Mouse (Mus musculus) heart, embryonic 14.5 days (tissue): ENCODE data around the gene Slc12a7. TPM values are rescaled to one million over a fixed set of nuclear protein-coding genes. Genes with fewer than 3 reads are reported as not detected.
"Not testable (repeated sequence)": the region's sequence is repeated elsewhere in the genome, so short reads cannot be mapped to it uniquely, and the experiment has no call there.

Experiments used
- ATAC-seq: fragments of 200-750 bp; cut with Nextera tagmentation; 2 replicates; pipeline ENCODE4 v1.8.0; 2017; ENCODE audit warnings: low read depth, moderate TSS enrichment; ENCODE audit not compliant: insufficient number of reproducible peaks, insufficient read depth, low FRiP score
- H3K27ac ChIP-seq, 2 experiments: fragments of 200-500 bp in 1 of 2; fragments of 300-500 bp in 1 of 2; sonication (generic) in 1 of 2; replicated peaks in 1 of 2; 2 replicates each; pipeline ENCODE4 v1.5.1; 2012 to 2014; ENCODE audit warnings: low read depth in 2 of 2, low read length in 2 of 2, control low read depth in 1 of 2, mild to moderate bottlenecking in 1 of 2, mixed read lengths in 1 of 2; ENCODE audit not compliant: control insufficient read depth in 1 of 2, insufficient read depth in 1 of 2
- H3K27me3 ChIP-seq: fragments of 300-500 bp; sonication (generic); 2 replicates; pipeline ENCODE4 v1.6.1; 2014; ENCODE audit warnings: mild to moderate bottlenecking, low read length, control low read depth; ENCODE audit not compliant: control insufficient read depth, insufficient read depth
- H3K36me3 ChIP-seq: fragments of 300-500 bp; sonication (generic); 2 replicates; pipeline ENCODE4 v1.6.1; 2014; ENCODE audit warnings: mild to moderate bottlenecking, control low read depth, low read length, mixed read lengths; ENCODE audit not compliant: control insufficient read depth, insufficient read depth
- H3K4me1 ChIP-seq, 2 experiments: fragments of 200-500 bp in 1 of 2; fragments of 300-500 bp in 1 of 2; sonication (generic) in 1 of 2; 2 replicates each; pipeline ENCODE4 v1.6.1; 2012 to 2014; ENCODE audit warnings: low read length in 2 of 2, control low read depth in 1 of 2, mixed read lengths in 1 of 2; ENCODE audit not compliant: control insufficient read depth in 2 of 2, insufficient read depth in 2 of 2
- H3K4me2 ChIP-seq: fragments of 300-500 bp; sonication (generic); 2 replicates; pipeline ENCODE4 v1.6.1; 2014; ENCODE audit warnings: mild to moderate bottlenecking, low read length
- H3K4me3 ChIP-seq, 2 experiments: fragments of 200-500 bp in 1 of 2; fragments of 300-500 bp in 1 of 2; sonication (generic) in 1 of 2; 2 replicates each; pipeline ENCODE4 v1.5.1; 2012 to 2014; ENCODE audit warnings: low read length in 2 of 2, mild to moderate bottlenecking in 2 of 2, control low read depth in 1 of 2, low read depth in 1 of 2, moderate library complexity in 1 of 2; ENCODE audit not compliant: control insufficient read depth in 1 of 2, insufficient read depth in 1 of 2
- H3K9ac ChIP-seq: fragments of 300-500 bp; sonication (generic); 2 replicates; pipeline ENCODE4 v1.6.1; 2014; ENCODE audit warnings: mild to moderate bottlenecking, low read length
- H3K9me3 ChIP-seq: fragments of 300-500 bp; sonication (generic); 2 replicates; pipeline ENCODE4 v1.6.1; 2016; ENCODE audit warnings: low read length, control low read depth; ENCODE audit not compliant: control insufficient read depth
- WGBS: fragments of 180-500 bp; shearing (Covaris S2); extraction: QIAGEN DNeasy Blood & Tissue Kit; methylation state at CpG from one replicate; pipeline ENCODE4 v1.1.7; 2014; 5-methylcytosine and 5-hydroxymethylcytosine counted together
- polyA plus RNA-seq: library from polyadenylated mRNA; unstranded; fragments of >200 nt; fragmentation: Nextera tagmentation; extraction: Ambion mirVana; gene quantifications from 2 replicates; pipeline ENCODE4 v1.2.1, GENCODE M21; 2014

Slc12a7 gene
- polyA plus RNA-seq, 1 experiment from 2014 or later = 39.4 TPM

DNA sequence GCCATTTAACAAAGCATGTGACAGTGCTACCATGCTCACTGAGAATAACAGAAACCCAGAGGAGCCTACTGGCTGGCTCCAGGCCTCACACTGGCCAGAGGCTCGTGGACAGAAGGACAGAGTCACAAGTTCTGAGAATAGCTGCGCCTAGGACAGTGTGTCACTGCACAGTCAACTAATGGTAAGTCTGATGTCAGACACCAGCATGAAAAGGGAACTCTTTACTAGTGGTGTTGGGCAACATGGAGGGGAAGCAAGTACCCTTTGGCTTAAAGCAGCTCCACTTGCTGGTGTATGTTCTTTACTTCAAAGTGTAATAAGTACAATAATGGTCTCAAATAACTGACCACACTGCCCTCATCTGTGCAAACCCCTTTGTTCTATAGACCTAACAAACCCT is 39.6 kb upstream of the Slc12a7 start:
- Histone ChIP-seq H3K9ac (no peak overlapping the region), H3K36me3 (no peaks in the 10 kb centered on the region), H3K4me2 (no peak overlapping the region), H3K9me3 (no peaks in the 10 kb centered on the region), H3K4me1 (no peaks in the 10 kb centered on the region), H3K27ac (no peak overlapping the region), H3K4me3 (no peak overlapping the region), H3K27me3 (no peaks in the 10 kb centered on the region; the same call in 1 of the 2 replicates)
- ATAC-seq = no peak
- WGBS = 54% methylated on average over 2 of the region's 2 CpGs

DNA sequence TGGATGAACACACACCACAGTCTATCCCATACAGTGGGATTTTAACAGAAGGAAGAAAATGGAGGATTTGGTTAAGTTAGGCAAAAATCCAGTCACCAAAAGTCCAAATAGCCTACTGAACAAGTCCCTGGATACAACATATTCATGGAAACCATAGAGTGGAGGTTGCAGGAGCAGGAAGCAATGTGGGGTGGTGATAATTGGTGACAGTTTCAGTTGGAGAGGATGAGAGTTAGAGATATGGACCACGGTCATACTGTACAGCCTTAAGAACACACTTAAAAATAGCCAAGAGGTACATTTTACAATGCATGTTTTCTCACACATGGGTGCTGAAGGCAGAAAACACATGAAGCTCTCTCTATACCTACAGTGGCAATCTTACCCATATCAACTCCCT is 37.9 kb upstream of the Slc12a7 start:
- Histone ChIP-seq H3K4me1 (no peaks in the 10 kb centered on the region), H3K4me2 (no peak overlapping the region), H3K27me3 (no peaks in the 10 kb centered on the region; the same call in 1 of the 2 replicates), H3K9ac (no peak overlapping the region), H3K27ac (no peak overlapping the region), H3K9me3 (no peaks in the 10 kb centered on the region), H3K4me3 (no peak overlapping the region), H3K36me3 (no peaks in the 10 kb centered on the region)
- WGBS = 42% methylated on average over 1 of the region's 1 CpGs
- ATAC-seq = no peak

DNA sequence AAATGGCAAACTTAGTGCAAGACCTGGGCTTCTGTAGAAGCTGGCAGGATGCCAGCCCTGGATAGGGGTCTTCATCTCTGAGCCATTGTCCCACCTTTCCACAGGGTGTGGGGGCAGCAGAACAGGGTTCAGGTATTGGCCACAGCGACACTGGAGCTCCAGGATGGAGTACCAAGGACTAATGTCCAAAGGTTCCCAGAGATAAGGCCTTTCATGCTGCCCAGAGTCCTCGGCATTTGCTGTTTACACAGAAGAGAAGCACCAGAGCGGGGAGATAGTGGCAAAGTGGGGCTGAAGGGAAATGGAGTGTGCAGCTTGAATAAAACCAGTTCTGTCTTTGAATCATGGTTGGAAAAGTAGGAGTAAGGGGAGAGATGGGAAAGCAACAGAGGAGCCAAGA is 36.4 kb upstream of the Slc12a7 start:
- Histone ChIP-seq H3K27me3 (no peaks in the 10 kb centered on the region), H3K36me3 (no peaks in the 10 kb centered on the region), H3K4me3 (no peak overlapping the region), H3K4me1 (no peaks in the 10 kb centered on the region), H3K9ac (no peak overlapping the region), H3K4me2 (no peak overlapping the region), H3K27ac (no peak overlapping the region), H3K9me3 (no peaks in the 10 kb centered on the region)
- ATAC-seq = no peak
- WGBS = 50% methylated on average over 3 of the region's 3 CpGs

DNA sequence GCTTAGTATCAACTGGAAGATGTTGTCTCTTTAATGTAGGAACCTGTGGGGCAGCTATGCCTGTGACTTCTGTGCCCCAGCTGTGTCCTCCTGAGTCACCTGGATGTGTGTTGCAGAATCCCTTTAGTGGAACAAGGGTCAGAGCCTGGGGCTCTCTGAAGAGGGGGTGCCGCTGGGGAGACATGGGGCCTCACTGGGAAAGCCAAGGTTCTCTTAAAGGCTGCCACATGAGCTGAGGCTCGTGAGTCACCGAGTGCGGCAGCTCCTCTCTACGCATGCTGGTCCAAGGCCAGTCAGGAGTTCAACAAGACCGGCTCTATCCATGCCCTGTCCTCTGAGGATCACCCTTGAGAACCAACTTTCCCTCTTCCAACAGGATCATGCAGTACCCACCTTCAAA is 33.2 kb upstream of the Slc12a7 start:
- WGBS = 84% methylated on average over 6 of the region's 6 CpGs
- H3K27me3 ChIP-seq = no peaks in the 10 kb centered on the region
- no peak overlapping the region for H3K4me3 ChIP-seq
- no peaks in the 10 kb centered on the region for H3K9me3 ChIP-seq
- no peak overlapping the region for H3K27ac ChIP-seq
- H3K4me1 ChIP-seq = no peaks in the 10 kb centered on the region
- no peaks in the 10 kb centered on the region for H3K36me3 ChIP-seq
- no peak overlapping the region for H3K4me2 ChIP-seq
- no peak for ATAC-seq
- H3K9ac ChIP-seq = no peak overlapping the region

DNA sequence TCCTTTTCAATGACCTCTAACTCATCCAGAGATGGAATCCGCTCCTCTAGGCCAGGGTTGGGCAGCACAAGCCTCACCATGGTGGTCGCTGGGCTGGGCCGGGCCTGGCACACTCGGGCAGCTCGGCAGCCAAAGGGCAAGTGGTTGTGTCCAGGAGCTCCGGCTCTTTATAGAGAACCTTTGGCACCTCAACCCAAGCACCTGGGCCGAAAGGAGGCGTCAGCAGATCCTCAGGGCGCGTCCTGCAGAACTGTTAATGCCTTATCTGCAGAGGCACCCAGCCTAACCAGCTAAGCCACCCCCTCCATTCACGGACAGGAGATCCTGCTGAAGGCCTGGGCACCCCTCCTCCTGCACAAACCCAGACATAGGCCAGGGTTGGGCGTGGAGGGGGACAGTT is 32.3 kb upstream of the Slc12a7 start:
- no peaks in the 10 kb centered on the region for H3K4me1 ChIP-seq
- WGBS = 81% methylated on average over 12 of the region's 12 CpGs
- ATAC-seq = no peak
- no peak overlapping the region for H3K9ac ChIP-seq
- no peak overlapping the region for H3K4me3 ChIP-seq
- no peak overlapping the region for H3K4me2 ChIP-seq
- H3K27me3 ChIP-seq = no peaks in the 10 kb centered on the region
- H3K9me3 ChIP-seq = no peaks in the 10 kb centered on the region
- H3K36me3 ChIP-seq = no peaks in the 10 kb centered on the region
- no peak overlapping the region for H3K27ac ChIP-seq

GRCm38 (mm10) chr13:73701161-73701883 is 31.6 kb upstream of the Slc12a7 start:
- Histone ChIP-seq H3K36me3 (no peaks in the 10 kb centered on the region), H3K4me3 (no peak overlapping the region), H3K4me2 (no peak overlapping the region), H3K27ac (no peak overlapping the region), H3K4me1 (no peaks in the 10 kb centered on the region), H3K27me3 (no peaks in the 10 kb centered on the region), H3K9ac (no peak overlapping the region), H3K9me3 (no peaks in the 10 kb centered on the region)
- 78% methylated on average over 9 of the region's 9 CpGs for WGBS
- ATAC-seq = no peak

DNA sequence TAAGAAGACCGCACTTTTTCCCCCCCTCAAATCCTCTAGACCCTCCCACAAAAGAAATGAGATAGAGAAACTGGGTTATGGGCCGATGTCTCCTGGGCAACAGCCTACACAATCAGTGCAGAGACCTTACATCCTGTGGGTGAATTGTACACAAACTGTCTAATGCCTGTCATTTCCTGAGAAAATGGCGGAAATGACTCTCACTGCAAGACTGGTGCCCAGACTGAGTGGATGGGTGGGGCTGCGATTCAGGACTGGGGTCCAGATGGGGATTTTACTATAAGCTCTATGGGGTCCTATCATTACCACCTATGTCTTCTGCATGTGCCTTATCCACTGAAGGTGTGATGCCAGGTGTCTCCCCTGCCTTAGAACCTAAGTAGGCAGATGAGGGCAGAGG is 30.1 kb upstream of the Slc12a7 start:
- 71% methylated on average over 4 of the region's 4 CpGs for WGBS
- no peak overlapping the region for H3K4me3 ChIP-seq
- no peaks in the 10 kb centered on the region for H3K36me3 ChIP-seq
- ATAC-seq = no peak
- H3K27me3 ChIP-seq = no peaks in the 10 kb centered on the region
- H3K4me1 ChIP-seq = no peaks in the 10 kb centered on the region
- no peak overlapping the region for H3K4me2 ChIP-seq
- no peak overlapping the region for H3K9ac ChIP-seq
- H3K27ac ChIP-seq = no peak overlapping the region
- H3K9me3 ChIP-seq = no peaks in the 10 kb centered on the region

DNA sequence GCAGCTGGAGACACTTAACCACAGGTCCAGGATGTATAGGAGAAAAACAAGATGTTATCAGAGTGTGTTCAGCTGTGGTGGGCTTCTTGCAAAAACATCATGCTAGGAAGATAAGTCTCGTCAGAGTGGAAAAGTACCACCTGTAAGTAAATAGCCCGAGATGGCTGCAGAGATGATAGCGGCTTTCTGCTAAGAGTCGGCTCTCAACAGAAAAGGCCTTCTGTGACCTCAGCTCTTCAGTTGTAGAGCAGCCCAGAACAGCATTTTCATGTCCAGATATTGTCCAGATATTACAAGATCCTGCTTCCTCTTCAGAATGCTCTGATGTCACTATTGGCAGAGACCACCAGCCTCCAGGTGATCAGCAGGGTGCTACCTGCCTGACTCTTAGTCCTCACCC is 29.4 kb upstream of the Slc12a7 start:
- not testable (repeated sequence) for ATAC-seq, H3K27me3 ChIP-seq, H3K9me3 ChIP-seq, H3K4me2 ChIP-seq, H3K27ac ChIP-seq, H3K36me3 ChIP-seq, H3K4me3 ChIP-seq, H3K4me1 ChIP-seq, H3K9ac ChIP-seq
- WGBS = 46% methylated on average over 4 of the region's 4 CpGs
